Mouse (Mus musculus): Measurements from ENCODE around the gene Gcfc2. TPM values are rescaled to one million over a fixed set of nuclear protein-coding genes. Genes with fewer than 3 reads are reported as not detected.

Gene Gcfc2
- polyA plus RNA-seq, 1 experiment from 2014 or later = 23.4 TPM

DNA sequence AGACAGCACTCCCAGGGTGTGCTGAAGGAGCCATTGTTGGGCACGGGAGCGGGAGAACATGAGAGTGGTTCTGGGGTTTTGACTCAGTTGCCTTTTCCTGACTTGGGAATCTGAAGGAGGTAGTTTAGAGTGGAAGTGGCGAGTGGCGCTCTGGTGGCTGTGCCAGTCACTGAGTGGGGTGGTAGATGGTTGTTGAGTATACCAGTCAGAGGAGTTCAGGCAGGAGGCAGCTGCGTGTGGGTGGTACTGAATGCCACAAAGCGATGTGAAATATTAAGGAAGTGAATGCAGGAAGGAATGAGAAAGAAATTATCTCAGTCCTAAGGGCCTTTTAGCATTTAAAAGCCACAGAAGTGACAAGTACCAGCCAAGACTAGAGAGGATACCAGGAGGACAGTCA lies 23.4 kb downstream of the Gcfc2 start:
- Histone ChIP-seq H3K27ac (no peak overlapping the region), H3K4me1 (no peaks in the 10 kb centered on the region), H3K27me3 (no peaks in the 10 kb centered on the region), H3K9ac (no peak overlapping the region), H3K4me3 (no peak overlapping the region), H3K4me2 (replicated peaks) (no peak overlapping the region), H3K9me3 (no peaks in the 10 kb centered on the region), H3K36me3 (peaks cover 88% of the 10 kb centered on the region)
- 92% methylated on average over 6 of the region's 6 CpGs for WGBS
- no peak for ATAC-seq (ENCODE audit: insufficient number of reproducible peaks, insufficient read depth, low FRiP score, low TSS enrichment)

GRCm38 (mm10) chr6:81955133-81955532 lies 31.7 kb downstream of the Gcfc2 start:
- Histone ChIP-seq H3K4me3 (no peak overlapping the region), H3K4me1 (no peaks in the 10 kb centered on the region), H3K9ac (no peak overlapping the region), H3K4me2 (replicated peaks) (no peak overlapping the region), H3K27ac (no peak overlapping the region), H3K9me3 (peaks cover 4% of the 10 kb centered on the region; the same call in 1 of the 2 replicates), H3K36me3 (peaks cover 82% of the 10 kb centered on the region), H3K27me3 (no peaks in the 10 kb centered on the region)
- ATAC-seq (ENCODE audit: insufficient number of reproducible peaks, insufficient read depth, low FRiP score, low TSS enrichment) = no peak
- 94% methylated on average over 5 of the region's 5 CpGs for WGBS

GRCm38 (mm10) chr6:81956399-81956798 lies 32.9 kb downstream of the Gcfc2 start:
- H3K4me3 ChIP-seq = no peak overlapping the region
- no peak overlapping the region for H3K27ac ChIP-seq
- ATAC-seq (ENCODE audit: insufficient number of reproducible peaks, insufficient read depth, low FRiP score, low TSS enrichment) = no peak
- H3K9me3 ChIP-seq = peaks cover 4% of the 10 kb centered on the region; the same call in 1 of the 2 replicates
- 87% methylated on average over 4 of the region's 4 CpGs for WGBS
- peaks cover 81% of the 10 kb centered on the region for H3K36me3 ChIP-seq
- no peaks in the 10 kb centered on the region for H3K4me1 ChIP-seq
- no peak overlapping the region for H3K4me2 ChIP-seq (replicated peaks)
- no peak overlapping the region for H3K9ac ChIP-seq
- no peaks in the 10 kb centered on the region for H3K27me3 ChIP-seq

- Histone ChIP-seq H3K27ac (no peak overlapping the region), H3K9ac (no peak overlapping the region), H3K27me3 (no peaks in the 10 kb centered on the region), H3K9me3 (peaks cover 4% of the 10 kb centered on the region; the same call in 1 of the 2 replicates), H3K4me2 (replicated peaks) (no peak overlapping the region), H3K4me3 (no peak overlapping the region), H3K4me1 (no peaks in the 10 kb centered on the region), H3K36me3 (peaks cover 80% of the 10 kb centered on the region)
- WGBS = 91% methylated on average over 11 of the region's 11 CpGs
- ATAC-seq (ENCODE audit: insufficient number of reproducible peaks, insufficient read depth, low FRiP score, low TSS enrichment) = no peak
Measured at GRCm38 (mm10) chr6:81957992-81958391, 34.5 kb downstream of the Gcfc2 start.

DNA sequence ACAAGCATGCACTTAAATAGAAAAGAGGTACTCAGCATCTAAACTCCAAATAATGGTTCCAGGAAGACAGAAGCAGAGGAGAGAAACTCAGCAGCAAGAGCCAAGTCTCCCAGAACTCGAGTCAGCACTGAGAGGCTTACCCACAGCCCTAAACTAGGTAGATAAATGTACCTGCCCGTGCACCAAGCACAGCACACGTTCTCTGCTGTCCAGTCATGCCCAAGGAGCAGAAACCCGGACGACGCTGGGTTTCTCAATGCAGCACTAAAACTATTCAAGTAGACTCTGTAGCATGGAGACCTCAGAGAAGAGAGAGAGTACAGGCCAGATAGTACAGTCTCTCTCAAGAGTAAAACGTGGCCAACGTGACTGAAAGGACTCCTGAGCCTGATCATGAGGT lies 36.4 kb downstream of the Gcfc2 start:
- no peak overlapping the region for H3K4me2 ChIP-seq (replicated peaks)
- no peak for ATAC-seq (ENCODE audit: insufficient number of reproducible peaks, insufficient read depth, low FRiP score, low TSS enrichment)
- no peak overlapping the region for H3K27ac ChIP-seq
- peaks cover 4% of the 10 kb centered on the region; the same call in 1 of the 2 replicates for H3K4me1 ChIP-seq
- no peak overlapping the region for H3K4me3 ChIP-seq
- H3K27me3 ChIP-seq = no peaks in the 10 kb centered on the region
- H3K36me3 ChIP-seq = peaks cover 76% of the 10 kb centered on the region
- no peak overlapping the region for H3K9ac ChIP-seq
- H3K9me3 ChIP-seq = peaks cover 4% of the 10 kb centered on the region; the same call in 1 of the 2 replicates
- WGBS = 92% methylated on average over 8 of the region's 8 CpGs

- WGBS = 81% methylated on average over 1 of the region's 1 CpGs
- no peaks in the 10 kb centered on the region for H3K27me3 ChIP-seq
- H3K36me3 ChIP-seq = peaks cover 73% of the 10 kb centered on the region
- no peak overlapping the region for H3K4me3 ChIP-seq
- peaks cover 7% of the 10 kb centered on the region; the same call in 1 of the 2 replicates for H3K4me1 ChIP-seq
- no peak overlapping the region for H3K9ac ChIP-seq
- H3K4me2 ChIP-seq (replicated peaks) = no peak overlapping the region
- ATAC-seq (ENCODE audit: insufficient number of reproducible peaks, insufficient read depth, low FRiP score, low TSS enrichment) = no peak
- peaks cover 4% of the 10 kb centered on the region; the same call in 1 of the 2 replicates for H3K9me3 ChIP-seq
- no peak overlapping the region for H3K27ac ChIP-seq
Measured at GRCm38 (mm10) chr6:81960284-81960683, 36.8 kb downstream of the Gcfc2 start.

DNA sequence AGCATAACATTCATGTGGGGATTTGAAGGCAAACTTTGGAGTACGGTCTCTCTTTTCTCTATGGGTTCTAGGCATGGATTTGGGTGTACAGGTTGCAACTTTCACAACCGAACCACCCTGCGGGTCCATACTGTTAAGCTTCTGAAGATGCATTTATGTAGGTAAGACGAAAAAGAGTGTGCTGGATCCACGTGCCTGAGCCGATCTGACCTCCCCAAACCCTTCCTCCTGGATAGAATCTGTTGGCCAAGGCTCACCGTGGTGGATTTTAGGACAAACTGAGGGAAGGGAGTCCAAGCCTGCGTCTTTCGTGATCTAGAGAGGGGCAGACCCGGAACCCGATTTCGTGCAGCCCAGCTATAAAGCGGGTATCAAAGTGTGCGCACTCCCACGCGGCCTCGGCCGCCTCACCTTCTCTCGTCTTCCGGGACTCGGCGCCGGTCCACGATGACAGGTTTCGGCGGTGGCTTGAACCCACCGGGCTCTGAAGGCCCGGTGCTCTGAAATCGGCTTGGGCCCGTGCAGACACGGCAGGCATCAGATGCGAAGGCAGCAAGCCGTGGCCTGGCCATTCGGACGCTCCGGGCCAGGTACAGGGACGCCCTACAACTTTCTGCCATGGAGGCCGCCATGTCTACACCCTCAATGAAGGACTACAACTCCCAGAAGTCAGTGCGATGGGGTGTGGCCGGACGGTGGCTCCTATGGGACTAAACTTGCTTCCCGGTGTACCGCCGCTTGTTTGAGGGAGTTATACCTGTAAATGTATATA lies 42.0 kb downstream of the Gcfc2 start, which contains the start of gene Mrpl19:
TSS of gene Mrpl19 (minus strand) at position 663 of the 772 bp plus-strand sequence.
- Histone ChIP-seq H3K4me2 (replicated peaks) (peak within 1 kb of the TSS; percentile 67), H3K9me3 (no peaks in the 10 kb centered on the region), H3K36me3 (peaks cover 29% of the 10 kb centered on the region), H3K27me3 (no peaks in the 10 kb centered on the region), H3K9ac (peak within 1 kb of the TSS; percentile 60), H3K4me3 (peak within 1 kb of the TSS; percentile 83), H3K27ac (no peak within 1 kb of the TSS), H3K4me1 (peaks cover 7% of the 10 kb centered on the region; the same call in 1 of the 2 replicates)
- 2% methylated on average over 44 of the region's 44 CpGs for WGBS
- peak; percentile 95 for ATAC-seq (ENCODE audit: insufficient number of reproducible peaks, insufficient read depth, low FRiP score, low TSS enrichment)

DNA sequence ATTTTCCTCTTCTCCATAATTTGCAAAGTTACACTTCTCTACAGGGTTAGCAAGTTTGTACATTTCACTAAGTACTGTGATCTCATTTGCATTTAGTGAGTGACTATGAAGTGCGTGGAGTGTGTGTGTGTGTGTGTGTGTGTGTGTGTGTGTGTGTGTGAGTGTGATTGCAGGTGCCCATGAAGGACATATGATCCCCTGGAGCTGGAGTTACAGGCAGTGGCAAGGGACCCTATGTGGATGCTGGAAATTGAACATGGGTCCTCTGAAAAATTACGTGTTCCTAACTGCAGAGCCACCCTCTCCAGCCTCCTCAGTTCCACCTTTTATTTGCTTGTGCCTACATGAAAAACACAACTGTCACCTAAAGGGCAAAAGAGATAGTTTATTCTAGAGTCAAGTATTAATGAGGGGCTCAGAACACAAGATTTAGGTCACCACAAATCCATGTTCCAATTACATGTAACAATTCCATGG lies 42.6 kb downstream of the Gcfc2 start:
- 0 out of 2 replicates have a peak overlapping the region, but pooled peaks have one; percentile 60 for H3K9ac ChIP-seq
- peak overlapping the region; percentile 83 for H3K4me3 ChIP-seq
- H3K4me1 ChIP-seq = peaks cover 7% of the 10 kb centered on the region; the same call in 1 of the 2 replicates
- ATAC-seq (ENCODE audit: insufficient number of reproducible peaks, insufficient read depth, low FRiP score, low TSS enrichment) = peak; percentile 73
- no peaks in the 10 kb centered on the region for H3K9me3 ChIP-seq
- no peaks in the 10 kb centered on the region for H3K27me3 ChIP-seq
- H3K36me3 ChIP-seq = peaks cover 23% of the 10 kb centered on the region
- 35% methylated on average over 2 of the region's 2 CpGs for WGBS
- peak overlapping the region; percentile 67 for H3K4me2 ChIP-seq (replicated peaks)
- no peak overlapping the region for H3K27ac ChIP-seq

- WGBS = 69% methylated on average over 7 of the region's 7 CpGs
- Histone ChIP-seq H3K9me3 (no peaks in the 10 kb centered on the region), H3K4me3 (no peak overlapping the region), H3K4me2 (replicated peaks) (no peak overlapping the region), H3K27me3 (no peaks in the 10 kb centered on the region), H3K4me1 (no peaks in the 10 kb centered on the region), H3K36me3 (no peaks in the 10 kb centered on the region), H3K9ac (no peak overlapping the region), H3K27ac (no peak overlapping the region)
- ATAC-seq (ENCODE audit: insufficient number of reproducible peaks, insufficient read depth, low FRiP score, low TSS enrichment) = no peak
Measured at GRCm38 (mm10) chr6:81971196-81971595, 47.7 kb downstream of the Gcfc2 start.

DNA sequence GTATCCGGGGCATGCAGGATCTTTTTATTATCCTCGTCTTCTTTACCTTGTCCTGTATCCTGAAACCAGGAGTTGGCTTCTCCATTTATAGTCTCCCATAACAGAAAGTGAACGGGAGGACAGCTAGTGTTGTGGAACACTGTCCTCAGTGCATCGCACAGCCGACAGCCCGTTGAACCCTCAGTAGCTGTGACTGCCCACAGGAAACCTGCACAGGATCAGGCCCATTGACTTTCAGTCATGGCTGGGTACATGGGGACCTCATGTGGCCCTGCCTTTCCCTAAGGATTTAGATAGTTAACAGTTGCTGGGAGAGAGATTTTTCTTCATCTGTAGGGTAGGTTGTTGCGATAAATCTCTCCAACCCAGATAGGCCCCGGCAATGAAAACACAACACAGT lies 49.1 kb downstream of the Gcfc2 start:
- H3K9me3 ChIP-seq = no peaks in the 10 kb centered on the region
- no peak overlapping the region for H3K4me2 ChIP-seq (replicated peaks)
- no peak for ATAC-seq (ENCODE audit: insufficient number of reproducible peaks, insufficient read depth, low FRiP score, low TSS enrichment)
- no peaks in the 10 kb centered on the region for H3K36me3 ChIP-seq
- H3K4me3 ChIP-seq = no peak overlapping the region
- H3K27ac ChIP-seq = no peak overlapping the region
- no peaks in the 10 kb centered on the region for H3K4me1 ChIP-seq
- no peaks in the 10 kb centered on the region for H3K27me3 ChIP-seq
- WGBS = 85% methylated on average over 8 of the region's 8 CpGs
- no peak overlapping the region for H3K9ac ChIP-seq

DNA sequence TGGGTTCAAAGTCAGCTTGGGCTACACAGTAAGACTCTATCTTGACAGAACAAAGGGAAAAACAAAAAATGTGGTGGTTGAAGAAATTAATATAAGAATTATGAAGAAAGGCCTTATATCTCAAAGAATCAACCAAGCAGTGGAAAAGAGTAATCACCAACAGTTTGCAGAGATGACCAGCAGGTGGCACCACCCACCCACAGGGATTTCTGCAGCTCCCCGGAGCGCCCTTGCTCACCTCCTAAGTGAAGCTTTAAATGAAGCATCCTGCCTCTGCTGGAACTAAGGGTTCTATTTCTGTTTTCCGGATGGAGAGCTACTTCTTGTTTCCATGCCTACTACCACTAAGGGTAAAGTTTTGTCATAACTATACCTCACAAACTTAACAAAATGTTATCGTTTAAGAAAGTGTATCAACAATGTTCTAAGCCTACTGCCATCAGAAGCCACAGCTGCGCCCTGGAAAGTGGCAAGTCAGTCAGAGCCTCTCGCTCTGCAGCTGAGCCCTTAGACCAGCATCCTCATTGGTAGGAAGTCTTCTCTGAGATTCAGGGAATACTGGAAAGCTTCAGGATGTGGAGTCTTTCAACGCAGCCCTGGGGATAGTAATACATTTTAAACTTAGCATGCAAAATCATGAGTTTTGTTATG lies 52.6 kb downstream of the Gcfc2 start:
- H3K27me3 ChIP-seq = no peaks in the 10 kb centered on the region
- no peak overlapping the region for H3K27ac ChIP-seq
- no peaks in the 10 kb centered on the region for H3K9me3 ChIP-seq
- H3K4me2 ChIP-seq (replicated peaks) = no peak overlapping the region
- ATAC-seq (ENCODE audit: insufficient number of reproducible peaks, insufficient read depth, low FRiP score, low TSS enrichment) = no peak
- 33% methylated on average over 7 of the region's 7 CpGs for WGBS
- no peak overlapping the region for H3K9ac ChIP-seq
- no peaks in the 10 kb centered on the region for H3K4me1 ChIP-seq
- no peak overlapping the region for H3K4me3 ChIP-seq
- no peaks in the 10 kb centered on the region for H3K36me3 ChIP-seq

GRCm38 (mm10) chr6:81979286-81979685 lies 55.8 kb downstream of the Gcfc2 start:
- no peak for ATAC-seq (ENCODE audit: insufficient number of reproducible peaks, insufficient read depth, low FRiP score, low TSS enrichment)
- Histone ChIP-seq H3K27ac (no peak overlapping the region), H3K9ac (no peak overlapping the region), H3K4me3 (no peak overlapping the region), H3K36me3 (no peaks in the 10 kb centered on the region), H3K27me3 (no peaks in the 10 kb centered on the region), H3K4me1 (no peaks in the 10 kb centered on the region), H3K9me3 (no peaks in the 10 kb centered on the region), H3K4me2 (replicated peaks) (no peak overlapping the region)
- WGBS = 85% methylated on average over 4 of the region's 4 CpGs

Measured in embryonic facial prominence, embryonic 12.5 days (tissue).